Mouse (Mus musculus) lung, postnatal 0 days (tissue): ENCODE measurements around the gene Mgll. TPM values are rescaled to one million over a fixed set of nuclear protein-coding genes. Genes with fewer than 3 reads are reported as not detected.

Source experiments
- ATAC-seq: fragments of 200-750 bp; cut with Nextera tagmentation; 2 replicates; pipeline ENCODE4 v1.8.0; 2017; ENCODE audit warnings: moderate library complexity
- DNase-seq: peaks from one replicate; pipeline ENCODE4 v3.0.0-alpha.2; 2016; ENCODE audit warnings: low spot score
- H3K27ac ChIP-seq: fragments of 300-500 bp; sonication (generic); 2 replicates; pipeline ENCODE4 v1.5.1; 2014; ENCODE audit warnings: antibody characterized with exemption, mild to moderate bottlenecking, low read length, mixed read lengths
- H3K27me3 ChIP-seq: fragments of 300-500 bp; sonication (generic); replicated peaks from 2 replicates; pipeline ENCODE4 v1.6.1; 2014; ENCODE audit warnings: low read length, mixed read lengths; ENCODE audit not compliant: insufficient read depth
- H3K36me3 ChIP-seq: fragments of 300-500 bp; sonication (generic); 2 replicates; pipeline ENCODE4 v1.6.1; 2014; ENCODE audit warnings: low read length, mixed read lengths; ENCODE audit not compliant: insufficient read depth
- H3K4me1 ChIP-seq: fragments of 300-500 bp; sonication (generic); 2 replicates; pipeline ENCODE4 v1.6.1; 2014; ENCODE audit warnings: antibody characterized with exemption, low read depth, low read length, mixed read lengths; ENCODE audit not compliant: insufficient read depth
- H3K4me2 ChIP-seq: fragments of 300-500 bp; sonication (generic); replicated peaks from 2 replicates; pipeline ENCODE4 v1.6.1; 2014; ENCODE audit warnings: low read depth, mild to moderate bottlenecking, low read length, moderate library complexity, mixed read lengths
- H3K4me3 ChIP-seq: fragments of 300-500 bp; sonication (generic); 2 replicates; pipeline ENCODE4 v1.5.1; 2014; ENCODE audit warnings: low read depth, low read length
- H3K9ac ChIP-seq: fragments of 300-500 bp; sonication (generic); replicated peaks from 2 replicates; pipeline ENCODE4 v1.6.1; 2014; ENCODE audit warnings: low read depth, mild to moderate bottlenecking
- H3K9me3 ChIP-seq: fragments of 300-500 bp; sonication (generic); 2 replicates; pipeline ENCODE4 v1.6.1; 2016; ENCODE audit warnings: low read length, mixed read lengths
- CTCF ChIP-seq: IDR thresholded peaks from 2 replicates; pipeline ENCODE4 v1.5.1; 2016; ENCODE audit warnings: antibody characterized with exemption, mild to moderate bottlenecking
- EP300 ChIP-seq: IDR thresholded peaks from 2 replicates; pipeline ENCODE4 v1.6.1; 2016; ENCODE audit warnings: antibody characterized with exemption, mild to moderate bottlenecking, control low read depth
- WGBS: fragments of 180-500 bp; shearing (Covaris S2); extraction: QIAGEN DNeasy Blood & Tissue Kit; methylation state at CpG from one replicate; pipeline ENCODE4 v1.1.7; 2014; 5-methylcytosine and 5-hydroxymethylcytosine counted together
- polyA plus RNA-seq: library from polyadenylated mRNA; unstranded; fragments of >200 nt; fragmentation: Nextera tagmentation; extraction: Ambion mirVana; gene quantifications from 2 replicates; pipeline ENCODE4 v1.2.1, GENCODE M21; 2015

Gene Mgll
- polyA plus RNA-seq, 1 experiment from 2014 or later = 123 TPM

DNA sequence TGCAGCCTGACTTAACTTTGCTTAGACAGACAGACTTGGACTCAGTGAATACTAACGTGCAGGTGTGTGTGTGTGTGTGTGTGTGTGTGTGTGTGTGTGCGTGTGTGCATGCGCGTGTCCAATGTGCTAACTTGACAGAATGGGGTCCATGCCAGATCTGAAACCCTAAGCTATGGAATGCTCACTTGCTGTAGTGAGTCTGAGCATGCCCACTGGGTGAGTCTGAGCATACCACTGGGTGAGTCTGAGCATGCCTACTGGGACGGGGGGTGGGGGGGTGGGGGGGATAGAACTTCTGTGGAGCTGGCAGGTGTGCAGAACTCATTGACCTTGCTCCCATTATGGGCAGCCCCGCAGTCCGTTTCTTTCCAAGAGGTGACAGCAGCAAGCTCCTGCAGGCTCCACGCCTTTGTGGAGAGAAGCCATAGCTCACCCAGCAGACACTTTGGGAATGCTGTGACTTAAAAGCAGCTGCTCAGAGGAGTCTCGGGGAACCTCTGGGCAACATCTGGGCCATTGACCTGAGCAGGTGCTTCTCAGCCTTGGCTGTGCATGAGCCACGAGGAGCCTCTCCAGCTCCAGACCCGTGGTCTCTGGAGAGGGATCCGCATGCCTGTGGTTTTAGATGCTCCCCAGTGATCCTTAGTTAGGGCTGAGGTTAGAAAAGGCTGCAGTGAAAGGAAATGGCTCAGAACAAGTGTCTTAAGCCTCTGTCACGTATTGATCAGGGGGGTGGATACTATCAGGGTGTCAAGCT lies 38.4 kb downstream of the Mgll start:
- H3K9me3 ChIP-seq = no peaks in the 10 kb centered on the region
- no peak overlapping the region for H3K4me3 ChIP-seq
- no peaks in the 10 kb centered on the region for H3K36me3 ChIP-seq
- DNase-seq = no peak
- no peak for TF ChIP-seq CTCF
- no peak for TF ChIP-seq EP300
- peaks cover 18% of the 10 kb centered on the region; the same call in 1 of the 2 replicates for H3K4me1 ChIP-seq
- 64% methylated on average over 13 of the region's 13 CpGs for WGBS
- no peak overlapping the region for H3K9ac ChIP-seq
- no peak overlapping the region for H3K27ac ChIP-seq
- H3K27me3 ChIP-seq = no peaks in the 10 kb centered on the region
- no peak overlapping the region for H3K4me2 ChIP-seq
- ATAC-seq = no peak

DNA sequence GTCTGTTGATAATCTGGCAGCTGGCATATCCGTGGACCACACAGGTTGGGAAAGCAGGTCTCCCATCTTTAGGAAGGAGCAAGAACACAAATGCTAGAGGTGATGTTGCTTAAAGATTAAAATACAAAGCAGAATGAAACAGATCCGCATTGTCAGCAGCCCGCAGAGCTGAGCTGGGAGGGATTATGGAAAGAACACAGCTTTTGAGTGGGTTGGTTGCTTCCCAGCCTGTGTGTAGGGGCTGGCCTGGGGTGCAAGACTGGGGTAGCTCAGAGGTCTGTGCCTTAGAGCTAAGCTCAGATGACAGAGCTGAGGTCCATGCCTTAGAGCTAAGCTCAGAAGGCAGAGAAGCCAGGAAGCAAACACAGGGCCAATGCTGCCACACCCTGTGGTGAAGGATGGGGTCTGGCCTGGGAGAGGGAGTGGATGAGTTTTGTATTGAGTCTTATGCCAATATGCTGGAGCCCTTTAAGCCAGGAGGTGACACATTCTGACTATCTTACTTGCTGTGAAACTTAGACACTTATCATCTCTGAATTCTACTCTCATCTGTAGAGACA lies 39.4 kb downstream of the Mgll start:
- Histone ChIP-seq H3K27me3 (no peaks in the 10 kb centered on the region), H3K9me3 (no peaks in the 10 kb centered on the region), H3K4me1 (peaks cover 18% of the 10 kb centered on the region; the same call in 1 of the 2 replicates), H3K36me3 (0 out of 2 replicates have a peak, but pooled peaks cover 3% of the 10 kb centered on the region), H3K4me2 (no peak overlapping the region), H3K9ac (no peak overlapping the region), H3K4me3 (no peak overlapping the region), H3K27ac (no peak overlapping the region)
- TF ChIP-seq EP300 (no peak), CTCF (no peak)
- DNase-seq = no peak
- ATAC-seq = no peak
- WGBS = 83% methylated on average over 3 of the region's 3 CpGs

DNA sequence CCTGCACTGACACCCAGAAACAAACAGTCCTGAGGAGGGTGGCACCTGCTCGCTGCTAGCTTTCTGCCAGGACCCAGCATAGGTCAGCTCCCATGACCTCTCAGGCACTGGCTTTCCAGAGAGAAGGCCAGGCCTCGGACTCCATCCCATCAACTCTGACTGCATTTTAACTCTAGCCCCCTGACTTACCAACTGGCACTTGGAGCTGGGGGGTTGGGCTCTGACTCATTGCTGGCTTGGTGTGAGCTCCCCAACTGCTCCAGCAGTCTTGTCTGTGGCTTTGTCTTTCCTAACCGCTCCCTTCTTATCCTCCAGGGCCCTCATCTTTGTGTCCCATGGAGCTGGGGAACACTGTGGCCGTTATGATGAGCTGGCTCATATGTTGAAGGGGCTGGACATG lies 40.1 kb downstream of the Mgll start:
- 69% methylated on average over 4 of the region's 4 CpGs for WGBS
- DNase-seq (no peak), ATAC-seq (no peak)
- Histone ChIP-seq H3K27ac (no peak overlapping the region), H3K36me3 (0 out of 2 replicates have a peak, but pooled peaks cover 6% of the 10 kb centered on the region), H3K4me3 (no peak overlapping the region), H3K9me3 (no peaks in the 10 kb centered on the region), H3K9ac (no peak overlapping the region), H3K27me3 (no peaks in the 10 kb centered on the region), H3K4me1 (peaks cover 13% of the 10 kb centered on the region; the same call in 1 of the 2 replicates), H3K4me2 (no peak overlapping the region)
- TF ChIP-seq EP300 = no peak
- no peak for TF ChIP-seq CTCF

DNA sequence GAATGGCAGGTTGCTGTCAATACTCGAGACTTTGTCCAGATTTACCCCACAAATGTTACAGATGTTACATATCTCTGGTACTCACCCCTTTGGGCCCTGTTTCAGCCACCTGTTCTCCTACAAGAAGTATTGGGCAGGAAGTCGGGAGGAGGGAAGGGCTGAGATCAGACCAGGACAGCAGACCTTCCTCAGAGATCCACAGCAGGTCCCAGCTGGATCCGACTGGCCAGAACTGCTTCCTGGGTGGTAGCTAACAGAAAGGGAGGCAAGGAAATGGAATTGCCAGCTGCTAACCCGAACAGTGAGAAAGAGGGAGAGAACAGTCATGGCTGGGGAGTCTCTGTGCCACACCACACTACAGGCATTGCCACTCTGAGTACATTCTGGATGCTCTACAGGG lies 43.5 kb downstream of the Mgll start:
- Histone ChIP-seq H3K36me3 (0 out of 2 replicates have a peak, but pooled peaks cover 6% of the 10 kb centered on the region), H3K4me2 (no peak overlapping the region), H3K4me1 (no peaks in the 10 kb centered on the region), H3K27ac (no peak overlapping the region), H3K9ac (no peak overlapping the region), H3K4me3 (no peak overlapping the region), H3K27me3 (no peaks in the 10 kb centered on the region), H3K9me3 (no peaks in the 10 kb centered on the region)
- 58% methylated on average over 4 of the region's 4 CpGs for WGBS
- TF ChIP-seq EP300 (no peak), CTCF (no peak)
- no peak; the same call in 1 of the 2 replicates for ATAC-seq
- no peak for DNase-seq

DNA sequence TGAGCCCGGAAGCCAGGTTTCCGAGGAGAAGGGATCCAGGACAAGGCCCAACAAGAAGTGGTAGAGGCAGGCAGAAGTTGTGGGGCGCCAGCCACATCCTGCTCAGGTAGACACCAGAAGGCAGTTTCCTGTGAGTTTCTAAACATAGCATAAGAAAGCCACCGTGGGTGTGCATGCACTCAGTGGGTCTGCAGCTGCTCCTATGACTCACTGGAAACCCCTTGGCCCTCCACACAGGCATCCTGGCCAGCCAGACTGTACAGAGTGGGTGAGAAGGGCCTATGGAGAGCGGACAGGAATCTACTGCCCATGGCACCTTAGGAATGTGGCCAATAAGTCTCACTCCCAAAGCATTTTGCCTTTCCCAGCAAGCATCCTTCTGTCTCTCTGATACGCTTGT lies 45.5 kb downstream of the Mgll start:
- H3K27me3 ChIP-seq = no peaks in the 10 kb centered on the region
- H3K27ac ChIP-seq = no peak overlapping the region
- TF ChIP-seq CTCF = no peak
- no peak for TF ChIP-seq EP300
- H3K4me1 ChIP-seq = no peaks in the 10 kb centered on the region; the same call in 1 of the 2 replicates
- no peak overlapping the region for H3K4me2 ChIP-seq
- H3K4me3 ChIP-seq = no peak overlapping the region
- no peak overlapping the region for H3K9ac ChIP-seq
- H3K36me3 ChIP-seq = 0 out of 2 replicates have a peak, but pooled peaks cover 6% of the 10 kb centered on the region
- ATAC-seq (no peak), DNase-seq (no peak)
- WGBS = 75% methylated on average over 6 of the region's 6 CpGs
- H3K9me3 ChIP-seq = no peaks in the 10 kb centered on the region

DNA sequence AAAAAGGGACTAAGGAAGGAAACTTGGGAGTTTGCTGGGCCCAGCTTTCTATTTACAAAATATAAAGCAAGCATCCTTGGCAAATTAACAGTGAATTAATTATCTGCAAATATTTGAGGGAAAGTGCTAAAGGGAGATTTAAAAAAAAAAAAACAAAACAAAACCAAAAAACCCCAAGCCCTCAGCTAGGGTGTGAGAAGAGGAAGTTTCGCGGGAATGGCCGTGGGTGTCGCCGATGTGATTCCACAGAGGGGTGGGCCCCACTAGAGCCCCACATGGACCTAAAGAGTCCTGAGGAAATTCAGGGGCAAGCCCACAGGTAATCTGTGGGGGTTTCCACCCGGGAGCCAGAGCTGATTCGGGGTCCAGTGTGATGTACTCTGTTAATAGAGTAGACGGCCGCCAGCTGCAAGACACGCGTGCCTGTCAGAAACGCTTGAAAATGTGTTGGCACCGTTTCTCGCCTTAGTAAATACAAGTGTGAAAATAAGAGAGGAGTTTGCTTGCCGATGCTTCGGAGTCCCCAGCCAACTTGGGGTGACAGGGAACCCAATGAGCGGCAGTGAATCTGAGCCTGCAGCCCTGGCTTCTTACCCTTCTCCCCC lies 46.2 kb downstream of the Mgll start:
- Histone ChIP-seq H3K27ac (no peak overlapping the region), H3K9me3 (no peaks in the 10 kb centered on the region), H3K36me3 (0 out of 2 replicates have a peak, but pooled peaks cover 6% of the 10 kb centered on the region), H3K4me2 (no peak overlapping the region), H3K4me3 (no peak overlapping the region), H3K27me3 (no peaks in the 10 kb centered on the region), H3K4me1 (no peaks in the 10 kb centered on the region; the same call in 1 of the 2 replicates), H3K9ac (no peak overlapping the region)
- ATAC-seq (no peak), DNase-seq (no peak)
- WGBS = 66% methylated on average over 17 of the region's 17 CpGs
- TF ChIP-seq CTCF (no peak), EP300 (no peak)
